Mouse (Mus musculus): ENCODE measurements around the gene F12. TPM values are rescaled to one million over a fixed set of nuclear protein-coding genes. Genes with fewer than 3 reads are reported as not detected.

Gene F12
- polyA plus RNA-seq, 1 experiment from 2014 or later: not detected

- TF ChIP-seq CTCF (IDR thresholded peaks at IDR 0.05; ENCODE audit: low read depth): no peak
- DNase-seq: no peak
- no peak overlapping the region for H3K27ac ChIP-seq (ENCODE audit: low read depth)
- no peaks in the 10 kb centered on the region for H3K9me3 ChIP-seq (ENCODE audit: low read depth, low read length)
- no peak overlapping the region for H3K4me3 ChIP-seq (ENCODE audit: low read depth, low read length)
- ATAC-seq (ENCODE audit: insufficient read depth): no peak
- H3K36me3 ChIP-seq (ENCODE audit: insufficient read depth): no peaks in the 10 kb centered on the region
- H3K4me2 ChIP-seq: no peak overlapping the region
- no peak overlapping the region for H3K9ac ChIP-seq
- H3K27me3 ChIP-seq (ENCODE audit: insufficient read depth, low read length): peaks cover 15% of the 10 kb centered on the region
- H3K4me1 ChIP-seq (ENCODE audit: insufficient read depth): no peaks in the 10 kb centered on the region
- 53% methylated on average over 6 of the region's 6 CpGs for WGBS
These were observed 52.2 kb downstream of the F12 start for GRCm38 (mm10) chr13:55374206-55374924.

GRCm38 (mm10) chr13:55371740-55372139 lies 54.9 kb downstream of the F12 start:
- Histone ChIP-seq H3K4me3 (ENCODE audit: low read depth, low read length) (no peak overlapping the region), H3K27me3 (ENCODE audit: insufficient read depth, low read length) (no peaks in the 10 kb centered on the region), H3K9ac (no peak overlapping the region), H3K27ac (ENCODE audit: low read depth) (no peak overlapping the region), H3K4me2 (no peak overlapping the region), H3K9me3 (ENCODE audit: low read depth, low read length) (no peaks in the 10 kb centered on the region), H3K36me3 (ENCODE audit: insufficient read depth) (no peaks in the 10 kb centered on the region), H3K4me1 (ENCODE audit: insufficient read depth) (no peaks in the 10 kb centered on the region)
- no peak for TF ChIP-seq CTCF (IDR thresholded peaks at IDR 0.05; ENCODE audit: low read depth)
- no peak for ATAC-seq (ENCODE audit: insufficient read depth)
- no peak for DNase-seq
- 50% methylated on average over 5 of the region's 5 CpGs for WGBS

GRCm38 (mm10) chr13:55371007-55371681 lies 55.4 kb downstream of the F12 start:
- 66% methylated on average over 8 of the region's 8 CpGs for WGBS
- Histone ChIP-seq H3K27ac (ENCODE audit: low read depth) (no peak overlapping the region), H3K27me3 (ENCODE audit: insufficient read depth, low read length) (no peaks in the 10 kb centered on the region), H3K4me2 (no peak overlapping the region), H3K36me3 (ENCODE audit: insufficient read depth) (no peaks in the 10 kb centered on the region), H3K4me1 (ENCODE audit: insufficient read depth) (no peaks in the 10 kb centered on the region), H3K9me3 (ENCODE audit: low read depth, low read length) (no peaks in the 10 kb centered on the region), H3K4me3 (ENCODE audit: low read depth, low read length) (no peak overlapping the region), H3K9ac (no peak overlapping the region)
- ATAC-seq (ENCODE audit: insufficient read depth) (no peak), DNase-seq (no peak)
- TF ChIP-seq CTCF (IDR thresholded peaks at IDR 0.05; ENCODE audit: low read depth): no peak

GRCm38 (mm10) chr13:55370234-55370633 lies 56.4 kb downstream of the F12 start:
- no peak for TF ChIP-seq CTCF (IDR thresholded peaks at IDR 0.05; ENCODE audit: low read depth)
- ATAC-seq (ENCODE audit: insufficient read depth) (no peak), DNase-seq (no peak)
- Histone ChIP-seq H3K27me3 (ENCODE audit: insufficient read depth, low read length) (no peaks in the 10 kb centered on the region), H3K9me3 (ENCODE audit: low read depth, low read length) (no peaks in the 10 kb centered on the region), H3K4me3 (ENCODE audit: low read depth, low read length) (no peak overlapping the region), H3K4me1 (ENCODE audit: insufficient read depth) (no peaks in the 10 kb centered on the region), H3K27ac (ENCODE audit: low read depth) (no peak overlapping the region), H3K4me2 (0 out of 2 replicates have a peak overlapping the region, but pooled peaks have one; percentile 18), H3K9ac (no peak overlapping the region; the same call in 1 of the 2 replicates), H3K36me3 (ENCODE audit: insufficient read depth) (no peaks in the 10 kb centered on the region)
- whole genome bisulfite sequencing: 44% methylated on average over 3 of the region's 3 CpGs

- Histone ChIP-seq H3K9ac (no peak within 1 kb of the TSS; the same call in 1 of the 2 replicates), H3K4me3 (ENCODE audit: low read depth, low read length) (no peak within 1 kb of the TSS), H3K27me3 (ENCODE audit: insufficient read depth, low read length) (no peaks in the 10 kb centered on the region), H3K36me3 (ENCODE audit: insufficient read depth) (no peaks in the 10 kb centered on the region), H3K9me3 (ENCODE audit: low read depth, low read length) (no peaks in the 10 kb centered on the region), H3K4me1 (ENCODE audit: insufficient read depth) (no peaks in the 10 kb centered on the region), H3K27ac (ENCODE audit: low read depth) (no peak within 1 kb of the TSS), H3K4me2 (0 out of 2 replicates have a peak within 1 kb of the TSS, but pooled peaks have one; percentile 18)
- TF ChIP-seq CTCF (IDR thresholded peaks at IDR 0.05; ENCODE audit: low read depth): no peak
- 44% methylated on average over 13 of the region's 13 CpGs for WGBS
- DNase-seq (no peak), ATAC-seq (ENCODE audit: insufficient read depth) (peak; percentile 28; the same call in 1 of the 2 replicates)
These were observed 57.0 kb downstream of the F12 start, which contains the start of gene Rgs14 for GRCm38 (mm10) chr13:55369531-55370114. Gene Rgs14, plus strand, starts transcription at chr13:55369732.

GRCm38 (mm10) chr13:55368401-55368800 lies 58.2 kb downstream of the F12 start:
- WGBS: 64% methylated on average over 7 of the region's 7 CpGs
- Histone ChIP-seq H3K27me3 (ENCODE audit: insufficient read depth, low read length) (no peaks in the 10 kb centered on the region), H3K9ac (no peak overlapping the region), H3K27ac (ENCODE audit: low read depth) (no peak overlapping the region), H3K4me2 (no peak overlapping the region), H3K4me3 (ENCODE audit: low read depth, low read length) (no peak overlapping the region), H3K9me3 (ENCODE audit: low read depth, low read length) (no peaks in the 10 kb centered on the region), H3K36me3 (ENCODE audit: insufficient read depth) (no peaks in the 10 kb centered on the region), H3K4me1 (ENCODE audit: insufficient read depth) (no peaks in the 10 kb centered on the region)
- no peak for TF ChIP-seq CTCF (IDR thresholded peaks at IDR 0.05; ENCODE audit: low read depth)
- DNase-seq (no peak), ATAC-seq (ENCODE audit: insufficient read depth) (no peak)

Small RNAs within 50 kb of the gene (microRNA-seq; reads per million reads assigned to microRNA genes)
- not detected for gene Mir6943 (ENCODE audit: borderline number of aligned reads)

Other genes starting within 250 kb of the F12 start
- 70.0 and 80.7 TPM in 2 replicates for gene Nsd1, start 217.0 kb downstream of the F12 start, polyA plus RNA-seq (2014; fragmentation: Nextera tagmentation; extraction: Ambion mirVana)
- 546 and 576 TPM in 2 replicates for gene Prelid1, start 106.3 kb downstream of the F12 start, polyA plus RNA-seq (2014; fragmentation: Nextera tagmentation; extraction: Ambion mirVana)
- 74.1 and 80.9 TPM in 2 replicates for gene Rab24, start 104.8 kb downstream of the F12 start, polyA plus RNA-seq (2014; fragmentation: Nextera tagmentation; extraction: Ambion mirVana)
- 45.6 and 46.2 TPM in 2 replicates for gene Mxd3, start 97.0 kb downstream of the F12 start, polyA plus RNA-seq (2014; fragmentation: Nextera tagmentation; extraction: Ambion mirVana)
- gene Lman2, start 64.0 kb downstream of the F12 start, polyA plus RNA-seq (2014; fragmentation: Nextera tagmentation; extraction: Ambion mirVana): 105 and 106 TPM in 2 replicates
- 0.69 and 1.0 TPM in 2 replicates for gene Rgs14, start 57.1 kb downstream of the F12 start, polyA plus RNA-seq (2014; fragmentation: Nextera tagmentation; extraction: Ambion mirVana)
- not detected in 2 replicates for gene Slc34a1, start 28.6 kb downstream of the F12 start, polyA plus RNA-seq (2014; fragmentation: Nextera tagmentation; extraction: Ambion mirVana)
- not detected in 2 replicates for gene Pfn3, start 11.6 kb downstream of the F12 start, polyA plus RNA-seq (2014; fragmentation: Nextera tagmentation; extraction: Ambion mirVana)
- 64.3 and 71.0 TPM in 2 replicates for gene Grk6, start 18.3 kb upstream of the F12 start, polyA plus RNA-seq (2014; fragmentation: Nextera tagmentation; extraction: Ambion mirVana)
- 0.46 and 0.53 TPM in 2 replicates for gene Prr7, start 37.5 kb upstream of the F12 start, polyA plus RNA-seq (2014; fragmentation: Nextera tagmentation; extraction: Ambion mirVana)
- 135 and 153 TPM in 2 replicates for gene Dbn1, start 61.3 kb upstream of the F12 start, polyA plus RNA-seq (2014; fragmentation: Nextera tagmentation; extraction: Ambion mirVana)
- 185 and 199 TPM in 2 replicates for gene Pdlim7, start 86.9 kb upstream of the F12 start, polyA plus RNA-seq (2014; fragmentation: Nextera tagmentation; extraction: Ambion mirVana)
- 2.0 and 2.6 TPM in 2 replicates for gene Dok3, start 102.5 kb upstream of the F12 start, polyA plus RNA-seq (2014; fragmentation: Nextera tagmentation; extraction: Ambion mirVana)
- 74.8 and 75.5 TPM in 2 replicates for gene Ddx41, start 109.9 kb upstream of the F12 start, polyA plus RNA-seq (2014; fragmentation: Nextera tagmentation; extraction: Ambion mirVana)
- 33.4 and 38.4 TPM in 2 replicates for gene Fam193b, start 144.3 kb upstream of the F12 start, polyA plus RNA-seq (2014; fragmentation: Nextera tagmentation; extraction: Ambion mirVana)
- 69.7 and 76.5 TPM in 2 replicates for gene Tmed9, start 146.9 kb upstream of the F12 start, polyA plus RNA-seq (2014; fragmentation: Nextera tagmentation; extraction: Ambion mirVana)
- 16.3 and 22.1 TPM in 2 replicates for gene B4galt7, start 173.1 kb upstream of the F12 start, polyA plus RNA-seq (2014; fragmentation: Nextera tagmentation; extraction: Ambion mirVana)
- 54.9 and 55.8 TPM in 2 replicates for gene Caml, start 196.2 kb upstream of the F12 start, polyA plus RNA-seq (2014; fragmentation: Nextera tagmentation; extraction: Ambion mirVana)
- gene Ddx46, start 208.2 kb upstream of the F12 start, polyA plus RNA-seq (2014; fragmentation: Nextera tagmentation; extraction: Ambion mirVana): 38.5 and 43.7 TPM in 2 replicates